Mouse (Mus musculus): ENCODE measurements at regions not wholly inside any gene's neighbourhood (a gene's known extent, or its start where the extent isn't known, plus 50 kb on each side); places are given as distances from the start of the nearest gene placed in this dataset.

DNA sequence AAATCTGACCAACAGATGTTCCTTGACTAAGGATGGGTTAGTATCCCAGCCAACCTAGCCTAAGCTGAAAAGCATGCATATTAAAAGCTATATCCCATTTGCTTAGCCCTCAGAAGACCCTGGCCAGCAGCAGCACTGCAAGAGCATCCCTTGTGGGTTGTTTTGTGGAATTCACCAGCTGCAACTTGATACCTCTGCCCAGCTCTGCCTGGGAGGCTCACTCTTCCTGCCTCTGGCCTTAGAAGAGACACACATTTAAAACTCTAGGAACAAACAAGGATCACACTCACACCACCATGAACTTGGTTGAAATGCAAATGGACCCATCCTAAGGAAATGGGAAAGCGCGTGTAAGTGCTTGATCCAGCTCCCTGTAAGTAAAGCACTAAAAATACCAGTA lies 107.7 kb upstream of the Arl4c start:
- no peak for ATAC-seq (ENCODE audit: low TSS enrichment)

DNA sequence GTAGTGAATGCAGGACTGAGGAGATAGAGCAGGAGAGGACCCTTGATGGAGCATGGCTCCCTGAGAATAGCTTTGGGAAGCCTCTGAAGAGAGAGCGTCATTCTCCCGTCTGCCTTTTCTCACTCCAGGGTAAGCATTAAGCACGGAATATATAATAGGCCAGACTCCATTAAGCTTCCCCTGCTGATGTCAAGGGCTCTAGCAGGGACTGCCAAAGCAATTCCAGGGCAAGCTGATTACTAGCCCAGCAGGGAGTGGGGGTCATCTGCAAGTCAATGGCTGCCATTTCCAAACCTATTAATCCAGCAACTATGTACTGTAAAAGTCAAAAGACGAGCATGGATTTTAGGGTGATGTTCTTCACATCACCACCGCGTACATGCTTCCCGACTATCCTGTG lies 111.2 kb upstream of the Arl4c start:
- no peak for ATAC-seq (ENCODE audit: low TSS enrichment)

DNA sequence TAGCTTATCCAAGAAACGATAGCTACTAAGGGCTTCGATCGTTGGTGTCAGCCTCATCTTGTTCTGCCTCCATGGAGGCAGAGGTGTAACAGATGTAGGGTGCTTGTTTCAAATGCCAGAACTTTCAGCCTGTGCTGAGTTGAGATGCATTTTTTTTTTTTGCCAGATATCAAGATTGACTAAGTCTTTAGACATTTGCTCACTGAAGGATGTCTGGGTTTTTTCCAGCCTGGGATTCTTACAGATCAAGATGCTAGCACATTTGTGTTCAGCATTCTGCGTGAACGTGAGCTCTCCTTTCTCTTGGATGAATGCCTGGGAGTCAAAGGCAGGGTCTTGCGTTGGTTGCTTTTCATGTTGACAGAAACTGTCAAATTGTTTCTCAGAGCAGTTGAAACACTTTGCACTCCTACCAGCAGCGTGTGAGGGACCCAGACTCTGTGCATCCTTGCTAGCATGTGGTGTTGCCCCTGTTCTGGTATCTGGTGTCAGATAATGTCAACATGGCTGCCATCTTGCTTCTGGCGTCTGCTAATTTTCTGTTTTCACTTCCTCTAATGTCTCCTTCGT lies 114.4 kb upstream of the Arl4c start:
- ATAC-seq (ENCODE audit: low TSS enrichment), result no peak

DNA sequence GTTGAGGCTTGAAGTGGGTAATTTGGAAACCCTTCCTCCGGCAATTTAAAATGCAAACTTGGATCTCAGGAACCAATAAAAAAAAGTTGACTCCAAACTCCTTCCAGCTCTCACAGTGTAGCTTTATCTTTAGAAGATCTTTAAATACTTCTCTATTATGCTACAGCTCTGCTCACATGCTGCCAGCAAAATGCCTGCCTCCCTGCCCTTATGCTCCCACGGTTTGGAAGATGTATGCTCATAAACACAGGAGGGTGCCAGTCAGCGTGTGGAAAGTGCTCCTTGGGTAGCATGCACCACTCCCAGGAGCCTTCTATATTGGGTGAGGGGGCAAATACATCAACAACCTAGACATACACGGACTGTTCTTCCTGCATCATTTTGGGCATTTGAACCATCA lies 123.2 kb upstream of the Arl4c start:
- ATAC-seq (ENCODE audit: low TSS enrichment), result peak; percentile 82

DNA sequence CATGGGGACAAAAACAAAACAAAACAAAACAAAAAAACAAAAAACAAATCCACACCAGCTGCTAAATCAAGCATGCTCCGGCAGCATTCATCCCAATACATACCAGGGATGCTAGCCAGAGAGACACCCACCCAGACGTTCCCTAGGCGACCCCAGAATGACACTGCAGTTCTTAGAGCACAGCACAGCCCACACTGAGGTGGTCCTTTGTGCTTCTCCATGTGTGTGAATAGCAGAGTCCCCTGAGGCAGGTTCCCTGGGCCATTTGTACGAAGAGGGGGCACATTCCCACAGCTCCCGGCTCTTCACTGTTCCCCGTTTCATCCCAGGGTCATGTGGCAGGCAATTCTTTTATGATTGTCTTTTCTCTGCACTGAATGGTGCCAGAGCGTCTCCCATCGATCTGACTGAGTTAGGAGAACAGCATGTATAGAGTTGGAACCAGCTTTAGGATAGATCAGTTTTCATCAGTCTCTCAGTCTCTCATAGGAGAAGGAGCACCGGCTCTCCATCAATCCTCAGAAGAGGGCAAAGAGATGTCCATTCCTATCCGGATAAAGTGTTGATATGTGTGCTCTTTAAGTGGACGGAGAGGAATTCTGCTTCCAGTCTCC lies 136.7 kb upstream of the Arl4c start:
- ATAC-seq (ENCODE audit: low TSS enrichment), result no peak

DNA sequence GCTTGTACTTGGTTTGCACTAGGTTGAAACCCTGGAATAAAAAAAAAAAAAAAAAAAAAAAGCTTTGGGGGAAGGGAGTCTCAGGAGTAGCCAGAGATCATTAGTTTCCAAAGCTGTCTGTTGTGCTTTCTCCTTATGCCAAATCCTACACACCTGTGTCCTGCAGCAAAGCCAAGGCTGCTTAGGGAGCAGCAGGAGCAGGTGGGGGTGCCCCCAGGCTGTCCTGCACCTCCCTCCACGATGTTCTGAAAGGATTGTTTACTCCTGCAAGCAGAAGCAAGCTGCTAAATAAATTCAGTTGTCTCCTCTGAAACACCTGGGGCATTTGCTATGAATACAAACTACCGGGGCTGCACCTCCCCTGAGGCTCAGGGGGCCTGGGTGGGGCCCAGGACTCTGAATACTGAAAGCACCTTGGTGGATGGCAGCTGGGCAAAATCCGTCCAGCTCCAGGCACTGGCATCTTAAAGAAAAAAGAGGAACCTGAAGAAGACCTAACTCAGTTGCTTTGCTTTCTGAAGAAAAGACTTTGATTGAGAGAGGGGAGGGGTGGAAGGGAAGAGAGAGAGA lies 137.5 kb upstream of the Arl4c start:
- ATAC-seq (ENCODE audit: low TSS enrichment), result no peak

DNA sequence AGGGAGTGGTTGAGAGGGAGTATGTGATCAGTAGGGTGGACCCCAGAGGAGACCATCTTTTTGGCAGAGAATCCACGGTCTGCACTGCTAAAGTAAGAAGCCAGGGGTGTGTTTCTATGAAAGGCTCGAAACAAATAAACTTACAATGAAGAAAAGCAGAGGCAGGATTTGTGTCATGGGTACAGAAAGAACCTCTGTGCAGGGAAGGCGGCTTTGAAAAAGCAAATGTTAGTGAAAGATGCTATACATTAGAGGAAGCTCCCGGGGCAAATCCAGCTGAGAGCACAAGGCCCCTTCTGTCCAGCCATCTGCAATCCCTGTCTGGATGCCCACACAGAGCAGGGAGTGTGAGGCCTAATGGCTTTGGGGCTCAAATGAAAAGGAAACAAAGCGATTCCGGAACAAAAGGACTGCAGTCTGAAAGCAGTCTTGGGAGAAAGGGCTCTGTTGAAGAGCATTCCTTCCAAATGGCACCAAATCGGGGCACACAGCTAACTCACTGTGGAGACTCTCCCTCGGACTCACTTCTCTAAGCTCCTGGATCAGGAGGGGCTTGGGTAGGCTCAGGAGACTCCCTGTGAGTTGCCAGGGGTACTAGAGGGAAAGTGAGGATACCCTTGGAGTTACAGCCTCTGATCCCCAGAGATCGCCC lies 138.1 kb upstream of the Arl4c start:
- peak; percentile 31; the same call in 1 of the 2 replicates for ATAC-seq (ENCODE audit: low TSS enrichment)

DNA sequence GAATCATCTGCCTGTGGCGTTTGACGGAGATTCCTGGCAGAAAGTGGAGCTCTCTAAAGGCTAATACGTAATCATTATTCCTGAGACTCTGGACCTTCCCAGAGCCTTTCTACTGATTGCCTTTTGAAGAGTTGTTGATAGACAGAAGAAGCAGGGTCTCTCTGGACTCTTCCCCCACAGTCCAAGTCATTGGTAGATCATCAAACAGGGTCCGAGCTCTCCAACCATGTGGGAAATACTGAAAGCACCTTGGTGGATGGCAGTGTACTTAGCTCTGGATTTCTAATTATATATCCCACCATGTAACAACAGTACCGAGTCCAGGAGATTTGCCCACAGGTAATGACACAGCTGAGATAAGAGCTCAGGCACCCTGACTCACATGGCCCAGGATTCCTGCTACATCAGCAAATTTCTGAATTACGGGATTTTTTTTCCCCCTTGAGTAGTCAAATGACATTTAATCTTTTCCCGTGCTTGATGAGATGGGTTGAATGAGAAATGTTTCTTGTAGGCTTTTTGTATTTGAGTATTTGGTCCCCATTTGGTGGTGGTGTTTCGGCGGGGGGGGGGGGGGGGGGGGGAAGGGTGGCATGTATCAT lies 139.1 kb upstream of the Arl4c start:
- no peak for ATAC-seq (ENCODE audit: low TSS enrichment)

DNA sequence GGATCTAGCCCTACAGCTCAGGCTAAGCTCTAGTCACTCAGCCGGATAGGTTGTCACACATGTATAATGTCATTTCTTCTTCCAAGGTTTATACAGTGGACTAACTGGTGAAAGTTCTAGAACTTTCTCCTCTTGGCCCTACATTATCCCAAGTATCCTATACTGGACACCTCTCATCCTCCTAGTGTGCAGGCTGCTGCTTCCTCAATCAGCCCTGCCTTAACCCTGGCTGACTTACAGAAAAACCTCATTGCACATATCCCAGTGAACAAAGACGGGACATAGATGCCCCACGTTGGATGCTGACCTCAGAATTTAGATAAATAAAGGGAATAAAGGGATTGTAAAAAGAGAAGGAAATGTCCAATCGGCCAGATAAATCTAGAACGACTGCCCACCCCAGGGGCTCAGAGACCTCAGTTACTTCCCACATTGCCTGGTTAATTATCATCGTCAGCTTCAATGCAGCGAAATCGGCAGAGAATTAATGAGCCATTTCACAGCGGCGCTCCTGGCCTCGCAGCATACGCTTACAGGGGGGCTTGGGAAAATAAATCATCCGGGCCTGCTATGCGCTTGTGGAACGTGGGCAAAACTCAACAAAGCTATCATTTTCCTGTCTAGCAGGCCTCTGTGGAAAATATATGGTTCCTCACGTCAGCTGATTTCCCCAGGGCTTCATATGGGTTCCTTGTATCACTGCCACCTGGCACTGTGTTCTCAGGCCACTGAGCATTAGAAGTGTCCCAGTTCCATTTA lies 145.5 kb upstream of the Arl4c start:
- ATAC-seq (ENCODE audit: low TSS enrichment), result no peak

DNA sequence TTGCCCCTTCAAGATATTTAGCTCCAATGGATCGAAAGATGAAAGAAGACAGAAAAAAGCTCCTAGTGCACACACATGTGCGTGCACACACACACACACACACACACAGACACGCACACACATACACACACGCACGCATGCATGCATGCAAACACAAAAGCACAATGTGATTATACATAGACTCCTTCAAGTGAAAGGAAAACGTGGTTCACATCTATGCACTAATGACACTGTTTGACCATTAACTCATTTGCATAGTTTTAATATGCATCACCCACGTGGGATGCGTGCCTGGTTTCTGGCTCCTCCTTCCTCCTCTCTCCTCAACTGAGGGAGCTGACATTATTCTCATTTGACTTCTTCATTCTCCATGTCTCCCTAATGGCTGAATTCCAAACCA lies 146.2 kb upstream of the Arl4c start:
- ATAC-seq (ENCODE audit: low TSS enrichment), result no peak

DNA sequence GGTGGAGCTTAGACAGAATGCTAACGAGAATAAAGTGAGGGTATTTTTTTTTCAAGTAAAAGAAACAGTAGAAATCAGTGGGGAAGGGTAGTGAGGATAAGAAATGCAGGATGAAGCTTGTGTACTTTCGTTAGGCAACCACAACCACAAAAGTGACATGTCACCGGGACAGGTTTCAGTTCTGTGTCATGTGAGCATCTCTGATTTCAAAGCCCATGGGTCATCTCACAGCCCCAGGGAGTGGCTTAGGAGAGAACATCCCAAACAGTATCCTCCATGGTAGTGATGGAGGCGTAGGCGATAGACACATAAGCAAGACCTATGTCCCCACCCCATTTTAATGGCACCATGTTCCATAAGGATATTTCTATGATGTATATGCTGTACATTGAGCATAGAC lies 147.4 kb upstream of the Arl4c start:
- no peak for ATAC-seq (ENCODE audit: low TSS enrichment)

DNA sequence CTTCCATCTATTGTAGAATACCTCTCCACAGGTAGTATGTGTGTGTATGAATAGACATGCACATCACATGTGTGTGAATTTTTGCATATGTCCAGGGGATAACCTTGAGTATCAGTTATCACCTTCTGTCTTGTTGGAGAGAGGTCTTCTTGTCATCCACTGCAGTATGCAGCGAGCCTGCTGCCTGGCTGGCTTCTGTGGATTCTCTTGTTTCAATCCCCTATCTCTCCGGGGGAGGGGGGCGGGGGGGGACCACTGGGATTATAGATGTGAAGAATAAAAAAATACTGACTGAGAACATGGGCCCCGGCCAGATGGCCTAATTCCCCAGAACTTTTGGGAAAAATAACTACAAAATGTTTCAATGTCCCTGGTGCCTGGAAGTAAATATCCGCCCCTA lies 149.9 kb upstream of the Arl4c start:
- ATAC-seq (ENCODE audit: low TSS enrichment), result no peak

DNA sequence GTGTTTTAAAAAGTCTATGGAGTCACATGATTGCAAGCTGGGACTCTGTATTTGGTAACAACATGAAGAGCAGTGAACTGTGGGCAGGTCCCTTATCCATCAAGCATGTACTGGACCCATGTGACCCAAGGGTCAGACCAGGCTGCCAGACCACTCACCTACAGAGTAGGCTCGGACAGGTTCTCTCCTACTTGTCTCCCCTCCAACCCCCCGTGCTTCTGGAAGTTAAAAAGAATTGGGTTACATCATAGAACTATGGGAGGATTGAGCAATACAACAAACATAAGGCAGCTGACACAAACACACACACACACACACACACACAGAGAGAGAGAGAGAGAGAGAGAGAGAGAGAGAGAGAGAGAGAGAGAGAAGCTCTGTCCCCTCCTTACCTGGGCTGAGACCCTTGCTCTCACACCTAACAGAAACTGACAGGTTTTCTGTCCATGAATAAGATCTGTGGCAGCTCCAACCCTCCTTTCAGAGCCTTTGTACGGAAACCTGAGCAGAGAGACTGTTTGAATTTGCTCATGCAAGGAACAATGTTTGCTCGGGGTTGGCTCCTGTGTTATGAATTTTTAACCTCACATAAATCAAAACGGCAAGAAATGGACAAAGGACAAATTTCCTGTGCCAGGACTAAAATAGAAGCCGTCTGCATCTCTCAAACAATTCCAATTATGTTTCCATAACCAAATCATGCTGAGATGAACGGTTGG lies 159.0 kb upstream of the Arl4c start:
- no peak for ATAC-seq (ENCODE audit: low TSS enrichment)

DNA sequence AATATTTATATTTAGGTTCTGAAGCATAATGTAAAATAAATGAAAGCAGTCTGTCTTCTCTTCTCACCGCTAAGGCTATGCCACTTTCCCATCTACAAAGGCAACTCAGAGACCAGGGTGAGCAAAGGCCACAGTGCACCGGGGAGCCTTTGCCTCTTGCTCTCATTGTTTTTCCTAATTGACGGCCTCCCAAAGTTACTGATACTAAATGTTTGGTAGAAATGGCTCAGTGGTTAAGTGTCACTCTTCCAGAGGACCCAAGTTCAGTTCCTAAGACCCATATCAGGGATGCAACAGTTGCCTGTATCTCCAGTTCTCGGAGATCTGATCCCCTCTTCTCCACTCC lies 159.5 kb upstream of the Arl4c start:
- ATAC-seq (ENCODE audit: low TSS enrichment), result no peak

DNA sequence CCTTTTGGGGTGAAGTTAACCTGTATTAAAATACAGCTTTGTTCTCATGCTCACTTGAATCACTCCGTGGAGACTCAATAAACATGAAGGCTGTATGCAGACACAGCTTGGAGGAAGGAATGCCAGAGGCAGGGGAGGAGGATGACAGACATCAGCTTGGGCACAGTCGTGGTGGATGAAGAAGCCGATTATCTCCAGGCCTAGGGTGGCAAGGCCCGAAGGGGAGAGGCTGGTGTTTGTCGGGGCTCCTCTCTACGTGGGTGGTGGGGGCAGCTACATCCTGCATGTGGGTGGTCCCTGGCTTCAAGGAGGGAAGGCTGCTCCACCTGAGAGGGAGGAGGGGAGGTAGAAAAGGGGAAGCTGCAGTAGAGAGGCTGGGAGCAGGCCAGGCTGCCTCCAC lies 163.4 kb upstream of the Arl4c start:
- ATAC-seq (ENCODE audit: low TSS enrichment), result peak; percentile 27; the same call in 1 of the 2 replicates

DNA sequence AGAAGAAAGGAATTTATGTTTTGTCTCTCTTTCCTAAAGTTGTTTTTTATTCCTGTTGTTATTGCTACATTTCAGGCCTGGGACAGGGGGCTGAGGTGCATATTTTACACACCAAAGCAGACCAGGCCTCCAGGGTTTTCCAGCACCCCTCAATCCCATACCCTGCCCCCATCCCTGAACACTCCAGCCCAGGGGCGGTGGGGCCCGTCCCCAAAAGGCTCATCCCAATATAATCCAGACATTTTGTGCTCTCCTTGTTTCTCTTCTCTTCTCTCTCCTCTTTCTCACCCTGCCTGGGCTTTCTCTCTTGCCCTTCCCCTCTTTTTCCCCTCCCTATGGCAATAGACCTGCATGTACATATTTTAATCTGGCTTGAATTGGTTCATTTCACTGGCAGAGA lies 164.6 kb upstream of the Arl4c start:
- no peak for ATAC-seq (ENCODE audit: low TSS enrichment)

DNA sequence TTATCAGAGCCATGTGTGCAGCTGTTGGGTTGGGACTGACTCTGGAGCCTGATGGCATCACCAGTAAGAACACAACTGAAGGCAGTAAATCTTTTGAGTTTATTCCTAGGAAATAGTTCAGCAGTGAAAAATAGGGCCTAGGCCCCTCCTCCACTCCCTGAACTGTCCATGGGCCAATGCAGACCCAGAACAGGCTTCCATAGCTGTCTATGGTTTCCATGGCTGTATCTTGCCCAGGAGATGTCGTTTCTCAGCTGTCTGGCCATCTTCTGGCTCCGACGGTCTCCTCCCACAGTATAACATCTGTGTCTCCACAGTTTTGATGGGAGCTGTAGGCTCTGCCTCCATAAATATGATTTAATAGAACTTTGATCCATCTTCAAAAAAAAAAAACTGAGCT lies 165.1 kb upstream of the Arl4c start:
- ATAC-seq (ENCODE audit: low TSS enrichment), result no peak

DNA sequence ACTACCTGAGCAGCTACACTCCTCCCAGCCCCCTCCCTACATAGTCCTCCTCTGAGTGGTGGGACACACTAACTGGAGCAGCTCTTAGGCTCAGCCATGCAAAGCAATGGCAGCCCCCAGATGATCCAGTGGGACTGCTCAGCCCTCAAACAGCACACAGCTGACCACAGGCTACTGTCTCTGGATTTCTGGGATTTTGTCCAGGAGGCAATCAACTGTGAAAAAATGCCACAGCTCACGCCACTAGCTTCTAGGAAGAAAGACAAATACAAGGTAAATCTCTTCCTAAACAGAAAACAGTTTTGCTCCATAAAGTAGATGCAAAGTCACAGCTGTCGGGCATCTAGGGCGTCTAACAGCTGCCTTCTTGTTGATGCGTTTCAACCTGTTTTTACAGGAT lies 167.9 kb upstream of the Arl4c start:
- ATAC-seq (ENCODE audit: low TSS enrichment), result no peak

DNA sequence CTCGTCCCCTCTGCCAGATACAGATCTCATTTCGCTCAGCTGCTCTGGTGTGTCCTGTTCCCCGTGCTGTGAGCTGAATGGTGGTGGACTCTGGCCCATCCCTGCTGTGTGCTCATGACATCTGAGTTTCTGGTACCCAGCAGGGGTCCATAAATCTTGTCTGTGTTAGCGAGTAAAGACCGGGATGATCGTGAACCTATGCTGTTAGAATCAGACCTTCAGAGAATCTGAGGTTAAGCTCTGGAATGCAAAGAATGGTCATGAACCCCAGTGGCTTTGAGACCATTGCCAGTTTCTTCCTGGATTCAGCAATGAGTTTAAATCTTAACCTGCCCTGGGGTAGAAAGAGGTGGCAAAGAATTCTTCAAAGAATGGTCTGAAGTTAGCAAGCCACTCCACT lies 173.3 kb upstream of the Arl4c start:
- no peak for ATAC-seq (ENCODE audit: low TSS enrichment)

DNA sequence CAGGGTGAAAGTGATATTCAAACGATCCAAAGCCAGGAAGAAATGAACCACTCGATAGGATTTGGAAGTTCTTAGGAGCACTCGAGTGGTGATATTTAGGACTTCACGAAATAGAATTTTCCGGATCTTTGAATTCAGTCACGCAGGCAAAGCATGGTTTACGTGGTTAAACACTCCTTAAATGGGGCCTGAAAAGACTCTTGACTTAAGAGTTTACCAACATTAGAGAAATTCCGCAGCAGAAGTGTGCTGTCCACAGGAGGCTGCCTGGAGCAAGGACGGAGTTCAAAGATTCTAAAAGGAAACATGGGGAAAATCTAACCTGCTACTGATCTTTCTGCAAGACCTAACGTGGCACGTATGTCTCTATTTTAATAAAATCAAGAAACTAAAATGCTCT lies 175.4 kb upstream of the Arl4c start:
- no peak for ATAC-seq (ENCODE audit: low TSS enrichment)

DNA sequence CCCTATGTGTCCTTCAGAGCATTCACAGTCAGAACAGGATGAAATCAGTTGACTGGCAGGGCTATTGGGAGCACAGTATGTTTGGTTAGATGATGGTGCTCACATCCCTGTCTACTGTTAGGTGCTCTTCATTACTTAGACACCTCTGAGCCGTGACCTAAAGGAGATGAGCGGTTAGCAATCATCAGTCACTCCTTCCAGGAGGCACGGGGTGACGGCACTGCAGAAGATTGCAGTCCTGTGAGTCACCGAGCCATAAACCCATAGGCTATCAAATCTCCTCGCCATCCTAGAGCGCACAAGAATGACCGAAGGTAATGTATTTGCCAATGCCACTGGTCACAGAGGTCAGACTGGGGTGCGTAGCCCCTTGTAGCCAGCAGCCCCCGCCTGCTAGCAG lies 176.8 kb upstream of the Arl4c start:
- no peak for ATAC-seq (ENCODE audit: low TSS enrichment)

DNA sequence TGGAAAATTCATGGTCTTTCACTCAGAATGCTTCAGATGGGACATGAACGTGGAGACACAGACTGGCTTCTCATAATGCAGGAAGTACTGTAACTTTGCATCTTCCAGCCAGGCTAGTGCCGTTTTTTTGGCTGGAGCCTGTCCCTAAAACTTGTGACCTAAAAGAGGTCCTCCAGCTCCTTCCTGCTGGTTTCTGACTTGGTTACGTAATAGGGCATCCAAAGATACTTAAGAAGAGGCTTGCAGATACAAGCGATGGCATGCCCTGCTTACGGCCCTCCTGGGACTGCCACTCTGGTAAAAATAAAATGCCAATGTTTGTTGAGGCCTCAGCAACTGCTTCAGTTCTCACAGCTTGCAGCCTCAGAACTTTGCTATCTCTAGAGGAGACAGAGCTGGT lies 177.3 kb upstream of the Arl4c start:
- no peak for ATAC-seq (ENCODE audit: low TSS enrichment)

All from frontal cortex, adult (tissue).